Mouse (Mus musculus): ENCODE data around the gene Fabp7. TPM values are rescaled to one million over a fixed set of nuclear protein-coding genes. Genes with fewer than 3 reads are reported as not detected.

The Fabp7 gene
- total and polyA plus RNA-seq, 2 experiments from 2014 or later, result 1,177 to 2,604 TPM

DNA sequence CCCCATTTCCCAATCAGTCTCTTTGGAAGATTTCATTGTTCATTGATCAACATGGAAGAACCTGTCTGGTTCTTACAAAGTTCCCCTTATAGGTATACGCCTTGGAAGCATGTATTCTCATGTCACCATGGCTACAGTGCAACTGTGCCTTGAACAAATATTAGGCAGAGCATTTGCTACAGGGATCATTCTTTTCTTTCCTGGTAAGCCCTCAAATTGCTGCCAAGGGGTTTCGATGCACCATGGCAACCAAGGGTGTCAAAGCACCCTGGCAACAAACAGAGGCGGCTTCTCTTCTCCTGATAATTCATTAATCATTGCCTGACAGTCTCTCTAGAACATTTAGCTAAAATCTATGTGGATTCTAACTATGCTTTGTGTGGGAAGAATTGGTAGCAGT is 37.8 kb downstream of the Fabp7 start:
- no peaks in the 10 kb centered on the region for H3K9me3 ChIP-seq (ENCODE audit: low read length)
- no peak overlapping the region for H3K4me2 ChIP-seq (ENCODE audit: low read depth)
- no peaks in the 10 kb centered on the region for H3K36me3 ChIP-seq (ENCODE audit: insufficient read depth)
- peak overlapping the region; percentile 69; the same call in 1 of the 2 replicates for H3K27ac ChIP-seq (ENCODE audit: low read depth, low read length)
- TF ChIP-seq CTCF (IDR thresholded peaks at IDR 0.05; ENCODE audit: low read depth), result no peak
- 8% methylated on average over 3 of the region's 3 CpGs for WGBS
- H3K9ac ChIP-seq, result no peak overlapping the region
- H3K4me1 ChIP-seq (ENCODE audit: insufficient read depth), result no peaks in the 10 kb centered on the region
- ATAC-seq, result peak; percentile 97
- H3K4me3 ChIP-seq (ENCODE audit: low read depth, low read length), result no peak overlapping the region
- no peaks in the 10 kb centered on the region for H3K27me3 ChIP-seq (ENCODE audit: insufficient read depth, low read length)
- DNase-seq, result peak; percentile 78

DNA sequence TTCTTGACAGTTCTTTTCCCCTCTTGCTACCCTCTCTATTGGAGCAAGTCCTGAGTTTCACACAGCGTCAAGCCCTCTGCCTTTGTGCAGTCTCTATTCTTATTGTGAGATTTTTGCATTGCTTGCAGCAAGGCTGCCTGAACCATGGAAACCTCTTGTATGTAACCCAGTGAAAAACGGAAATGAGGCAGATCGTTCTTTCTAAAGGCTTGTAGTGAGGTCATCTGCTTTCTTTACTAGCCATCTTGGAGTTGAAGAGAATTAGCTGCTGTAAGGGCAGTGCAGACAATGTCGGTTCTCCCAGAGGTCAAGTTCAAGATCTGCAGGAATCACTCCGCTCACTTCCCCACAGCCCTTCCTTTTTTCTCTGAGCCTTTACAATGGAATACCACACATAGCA is 44.0 kb downstream of the Fabp7 start:
- no peaks in the 10 kb centered on the region for H3K36me3 ChIP-seq (ENCODE audit: insufficient read depth)
- ATAC-seq, result peak; percentile 91
- no peak for TF ChIP-seq CTCF (IDR thresholded peaks at IDR 0.05; ENCODE audit: low read depth)
- peak; percentile 54 for DNase-seq
- 11% methylated on average over 5 of the region's 5 CpGs for WGBS
- no peak overlapping the region for H3K4me2 ChIP-seq (ENCODE audit: low read depth)
- H3K4me3 ChIP-seq (ENCODE audit: low read depth, low read length), result no peak overlapping the region
- no peak overlapping the region for H3K9ac ChIP-seq
- H3K9me3 ChIP-seq (ENCODE audit: low read length), result no peaks in the 10 kb centered on the region
- no peak overlapping the region for H3K27ac ChIP-seq (ENCODE audit: low read depth, low read length)
- no peaks in the 10 kb centered on the region for H3K27me3 ChIP-seq (ENCODE audit: insufficient read depth, low read length)
- no peaks in the 10 kb centered on the region for H3K4me1 ChIP-seq (ENCODE audit: insufficient read depth)

DNA sequence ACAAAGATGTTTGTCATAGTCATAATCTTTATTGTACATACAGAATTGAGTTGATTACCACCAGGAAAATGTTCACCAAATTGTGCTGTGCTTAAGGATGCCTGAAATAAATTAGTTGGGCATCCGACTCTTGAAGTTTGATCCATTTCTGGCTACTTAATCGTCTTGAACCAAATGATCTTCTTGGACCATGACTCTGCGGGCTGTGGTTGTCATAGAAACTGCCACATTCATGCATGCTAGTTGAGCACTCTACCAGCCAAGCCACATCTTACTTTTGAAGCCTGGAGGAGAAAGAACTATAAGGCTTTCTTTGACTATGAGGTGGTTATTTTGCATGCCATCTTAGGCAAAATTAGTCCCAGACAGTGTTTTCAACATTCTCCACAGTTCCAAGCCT is 44.9 kb downstream of the Fabp7 start:
- Histone ChIP-seq H3K4me1 (ENCODE audit: insufficient read depth) (no peaks in the 10 kb centered on the region), H3K36me3 (ENCODE audit: insufficient read depth) (no peaks in the 10 kb centered on the region), H3K27me3 (ENCODE audit: insufficient read depth, low read length) (no peaks in the 10 kb centered on the region), H3K9ac (no peak overlapping the region), H3K4me3 (ENCODE audit: low read depth, low read length) (no peak overlapping the region), H3K9me3 (ENCODE audit: low read length) (no peaks in the 10 kb centered on the region), H3K27ac (ENCODE audit: low read depth, low read length) (peak overlapping the region; percentile 45; the same call in 1 of the 2 replicates), H3K4me2 (ENCODE audit: low read depth) (no peak overlapping the region)
- no peak for ATAC-seq
- 43% methylated on average over 3 of the region's 3 CpGs for WGBS
- TF ChIP-seq CTCF (IDR thresholded peaks at IDR 0.05; ENCODE audit: low read depth), result no peak
- DNase-seq, result peak; percentile 17

DNA sequence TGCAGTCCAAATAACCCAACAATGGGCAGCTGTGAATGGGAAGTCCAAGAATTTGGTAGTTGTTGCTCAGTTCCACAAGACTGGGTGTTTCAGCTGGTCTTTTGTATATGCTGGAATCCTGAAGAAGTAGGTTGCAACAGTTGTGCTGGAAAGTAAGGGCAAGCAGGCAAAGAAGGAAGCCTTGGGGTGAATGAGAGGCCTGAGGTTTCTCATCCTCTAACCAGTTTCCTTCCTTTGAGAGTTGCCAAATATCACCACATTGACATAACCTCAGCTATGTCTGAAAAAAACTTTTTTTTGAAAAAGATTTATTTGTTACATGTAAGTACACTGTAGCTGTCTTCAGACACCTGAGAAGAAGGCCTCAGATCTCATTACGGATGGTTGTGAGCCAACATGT is 50.4 kb downstream of the Fabp7 start:
- no peaks in the 10 kb centered on the region for H3K36me3 ChIP-seq (ENCODE audit: insufficient read depth)
- H3K4me3 ChIP-seq (ENCODE audit: low read depth, low read length), result no peak overlapping the region
- no peak overlapping the region for H3K4me2 ChIP-seq (ENCODE audit: low read depth)
- ATAC-seq (no peak), DNase-seq (no peak)
- 95% methylated on average over 1 of the region's 1 CpGs for WGBS
- no peaks in the 10 kb centered on the region for H3K4me1 ChIP-seq (ENCODE audit: insufficient read depth)
- H3K27ac ChIP-seq (ENCODE audit: low read depth, low read length), result no peak overlapping the region
- H3K27me3 ChIP-seq (ENCODE audit: insufficient read depth, low read length), result no peaks in the 10 kb centered on the region
- no peak overlapping the region for H3K9ac ChIP-seq
- no peaks in the 10 kb centered on the region for H3K9me3 ChIP-seq (ENCODE audit: low read length)
- no peak for TF ChIP-seq CTCF (IDR thresholded peaks at IDR 0.05; ENCODE audit: low read depth)

DNA sequence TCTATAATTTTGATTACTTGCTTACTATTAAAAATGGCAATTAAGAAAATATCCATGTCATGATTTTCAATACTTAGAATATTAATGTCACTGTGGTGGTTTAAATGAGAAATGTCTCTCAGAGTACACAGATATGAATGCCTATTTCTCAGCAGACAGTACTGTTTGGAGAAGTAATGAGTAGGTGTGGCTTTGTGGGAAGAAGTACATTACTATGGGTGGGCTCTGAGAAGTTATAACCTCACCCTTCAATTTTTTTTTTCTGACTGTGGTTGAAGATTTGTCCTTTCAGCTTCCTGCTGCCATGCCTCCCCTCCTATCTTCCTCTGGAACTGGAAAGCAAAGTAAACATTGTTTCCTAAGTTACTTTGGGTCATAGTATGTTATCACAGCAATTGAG is 51.3 kb downstream of the Fabp7 start:
- H3K27me3 ChIP-seq (ENCODE audit: insufficient read depth, low read length), result no peaks in the 10 kb centered on the region
- no peaks in the 10 kb centered on the region for H3K4me1 ChIP-seq (ENCODE audit: insufficient read depth)
- DNase-seq, result no peak
- H3K4me2 ChIP-seq (ENCODE audit: low read depth), result no peak overlapping the region
- H3K9ac ChIP-seq, result no peak overlapping the region
- H3K4me3 ChIP-seq (ENCODE audit: low read depth, low read length), result no peak overlapping the region
- H3K27ac ChIP-seq (ENCODE audit: low read depth, low read length), result no peak overlapping the region
- TF ChIP-seq CTCF (IDR thresholded peaks at IDR 0.05; ENCODE audit: low read depth), result no peak
- H3K9me3 ChIP-seq (ENCODE audit: low read length), result no peaks in the 10 kb centered on the region
- no peak for ATAC-seq
- no peaks in the 10 kb centered on the region for H3K36me3 ChIP-seq (ENCODE audit: insufficient read depth)

Other genes starting within 250 kb of the Fabp7 start
- 2.4 and 5.5 TPM in 2 replicates for gene Pkib, start 152.9 kb upstream of the Fabp7 start, total RNA-seq (2014; rRNA removed)
- 2.6 and 7.5 TPM in 2 replicates for gene Pkib, start 152.9 kb upstream of the Fabp7 start, polyA plus RNA-seq (2015; fragmentation: Nextera tagmentation; extraction: Ambion mirVana)
- 31.0 and 32.5 TPM in 2 replicates for gene Smpdl3a, start 9.5 kb downstream of the Fabp7 start, total RNA-seq (2014; rRNA removed)
- 37.0 and 38.6 TPM in 2 replicates for gene Smpdl3a, start 9.5 kb downstream of the Fabp7 start, polyA plus RNA-seq (2015; fragmentation: Nextera tagmentation; extraction: Ambion mirVana)